Mouse (Mus musculus): ENCODE results near the gene Gm5089. TPM values are rescaled to one million over a fixed set of nuclear protein-coding genes. Genes with fewer than 3 reads are reported as not detected.

Gene Gm5089
- total RNA-seq, 2 experiments from 2014 or later, result 0.28 to 0.50 TPM

DNA sequence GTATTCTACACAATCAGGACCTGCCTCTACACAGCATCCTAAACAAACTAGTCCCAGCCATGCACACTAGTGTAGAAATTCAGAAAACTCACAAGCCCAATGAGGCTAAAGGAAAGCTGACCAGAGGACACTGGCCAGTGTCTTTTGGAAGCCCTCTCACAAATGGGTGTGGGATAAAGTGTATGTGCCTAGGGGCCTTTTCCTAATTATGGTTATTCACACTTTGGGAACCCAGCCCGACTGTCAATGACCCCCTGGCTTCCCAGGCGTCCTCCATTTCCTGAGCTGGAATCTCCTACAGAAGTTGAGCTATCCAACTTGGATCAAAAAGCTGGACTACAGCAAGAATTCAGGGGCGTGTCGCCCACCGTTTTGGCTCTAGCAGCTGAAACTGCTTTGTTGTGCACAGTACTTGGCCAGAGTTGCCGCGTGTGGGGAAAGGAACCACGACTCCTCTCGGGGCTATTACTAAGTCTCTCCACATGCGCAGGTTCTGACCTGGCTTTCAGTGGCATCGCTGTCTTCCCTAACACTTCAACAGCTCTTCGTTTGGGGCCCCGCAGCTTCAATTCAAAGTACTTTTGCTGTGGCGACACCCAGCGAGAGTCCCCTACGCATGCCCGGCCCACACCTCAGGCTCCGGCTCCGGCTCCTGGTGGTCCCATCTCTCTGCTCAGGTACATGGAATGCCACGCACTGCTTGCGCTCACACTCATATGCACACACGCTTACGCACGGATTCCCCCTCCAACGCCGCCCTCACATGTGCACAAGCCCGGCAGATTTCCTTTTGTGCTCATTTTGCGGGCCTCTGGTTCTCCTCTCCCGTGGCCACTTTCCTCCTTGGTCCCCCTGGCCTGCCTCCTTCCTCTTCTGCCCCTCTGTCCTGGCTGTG, 1.1 kb downstream of the Gm5089 start:
- intact Hi-C loops (cut with DNase I), result loop anchor here (10.0 kb wide), 1 partner anchor 45 kb away; no protein-coding TSS in a partner anchor
- peak; percentile 75 for DNase-seq

DNA sequence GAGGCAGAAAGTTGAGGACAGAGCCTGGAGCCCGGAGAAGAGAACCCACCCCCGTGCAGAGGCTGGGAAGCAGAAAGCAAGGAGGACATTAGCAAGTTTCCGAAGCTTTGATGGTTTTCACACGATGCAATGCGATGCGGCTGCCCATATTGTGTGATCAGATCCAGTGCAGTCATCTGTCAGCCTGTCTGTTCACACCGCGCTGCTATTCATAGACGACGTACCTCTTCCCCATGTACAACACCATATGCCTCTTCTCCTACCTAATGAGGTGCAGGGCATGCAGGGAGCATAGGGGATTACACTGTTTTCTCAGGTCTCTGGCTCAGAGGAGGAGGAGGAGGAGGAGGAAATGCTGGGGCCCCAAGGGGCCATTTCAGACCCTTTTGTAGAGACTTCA, 14.1 kb downstream of the Gm5089 start:
- intact Hi-C loops (cut with DNase I), result no loop called here
- no peak for DNase-seq

DNA sequence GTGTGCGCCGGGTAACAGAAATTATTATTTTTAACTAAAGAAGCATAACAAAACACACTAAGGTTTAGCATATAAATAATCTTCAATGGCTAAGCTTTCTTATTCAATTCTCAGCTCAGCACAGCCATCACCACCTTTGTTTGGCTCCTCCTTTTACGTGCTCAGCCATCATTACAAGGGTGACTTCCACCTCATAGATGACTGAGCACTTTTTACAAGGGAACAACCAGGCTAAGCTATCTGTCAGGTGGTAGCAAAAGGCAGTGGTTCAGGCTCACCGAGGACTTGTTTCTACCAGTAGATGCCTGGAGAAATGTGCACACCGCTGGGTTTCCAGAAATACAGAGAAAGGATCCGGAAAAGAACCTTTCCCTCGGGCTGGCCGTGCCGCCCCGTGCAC, 16.9 kb downstream of the Gm5089 start:
- intact Hi-C loops (cut with DNase I), result no loop called here
- no peak for DNase-seq

DNA sequence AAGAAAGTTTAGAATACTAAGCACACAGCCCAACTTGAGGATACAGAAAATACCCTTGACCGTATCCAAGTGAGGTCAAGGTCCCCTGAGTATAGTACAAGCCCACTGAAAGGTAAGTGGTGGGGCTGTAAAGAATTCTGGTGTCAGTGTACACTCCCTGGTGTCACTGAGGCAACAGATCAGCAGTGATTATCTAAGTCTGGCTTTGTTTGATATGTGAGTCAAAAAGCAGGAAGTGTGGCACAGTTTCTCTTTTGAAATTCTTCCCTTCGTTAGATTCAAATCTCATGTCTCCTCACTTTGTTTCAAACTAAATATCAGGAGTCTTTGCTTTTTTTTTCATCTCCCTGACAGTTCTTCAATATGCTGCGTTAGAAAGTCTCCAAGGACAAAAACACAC, 18.4 kb downstream of the Gm5089 start:
- intact Hi-C loops (cut with DNase I), result no loop called here

DNA sequence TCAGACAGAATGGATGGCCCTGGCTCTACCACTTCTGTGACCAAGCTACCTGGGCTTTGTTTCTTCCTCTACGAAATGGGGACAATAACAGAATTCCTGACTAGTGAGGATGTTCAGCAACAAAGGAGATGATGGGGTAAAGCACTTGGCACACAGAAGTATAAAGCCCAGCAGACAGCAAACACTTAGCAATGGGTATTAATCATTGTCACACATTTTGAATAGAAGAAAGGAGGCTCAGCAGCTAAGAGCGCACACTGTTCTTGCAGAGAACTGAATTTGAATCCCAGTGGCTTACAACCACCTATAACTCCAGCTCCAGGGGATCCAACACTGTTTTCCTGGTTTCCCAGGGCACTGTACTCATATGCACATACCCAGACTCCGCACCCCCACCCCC, 23.3 kb downstream of the Gm5089 start:
- intact Hi-C loops (cut with DNase I), result no loop called here
- no peak for DNase-seq

More for the DNA sequence above, 18.4 kb downstream of the Gm5089 start:
- DNase-seq, result no peak

DNA sequence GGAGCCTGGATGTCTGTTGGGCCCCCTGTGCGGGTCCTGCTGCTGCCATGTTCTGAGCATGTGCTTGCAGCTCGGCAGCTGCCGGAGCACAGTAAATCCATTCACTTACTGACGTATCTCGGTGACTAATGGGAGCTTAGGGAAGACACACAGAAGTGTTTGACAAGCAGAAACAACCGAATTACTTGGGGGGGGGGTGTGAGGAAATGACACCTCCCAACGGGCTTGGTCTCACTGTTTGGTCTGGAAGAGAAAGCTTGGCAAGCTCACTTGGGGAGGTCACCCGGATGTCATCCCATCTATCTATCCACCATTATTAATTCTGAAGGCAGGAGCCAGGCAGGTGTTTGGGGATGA, 23.7 kb downstream of the Gm5089 start:
- peak; percentile 42 for DNase-seq
- intact Hi-C loops (cut with DNase I), result no loop called here

DNA sequence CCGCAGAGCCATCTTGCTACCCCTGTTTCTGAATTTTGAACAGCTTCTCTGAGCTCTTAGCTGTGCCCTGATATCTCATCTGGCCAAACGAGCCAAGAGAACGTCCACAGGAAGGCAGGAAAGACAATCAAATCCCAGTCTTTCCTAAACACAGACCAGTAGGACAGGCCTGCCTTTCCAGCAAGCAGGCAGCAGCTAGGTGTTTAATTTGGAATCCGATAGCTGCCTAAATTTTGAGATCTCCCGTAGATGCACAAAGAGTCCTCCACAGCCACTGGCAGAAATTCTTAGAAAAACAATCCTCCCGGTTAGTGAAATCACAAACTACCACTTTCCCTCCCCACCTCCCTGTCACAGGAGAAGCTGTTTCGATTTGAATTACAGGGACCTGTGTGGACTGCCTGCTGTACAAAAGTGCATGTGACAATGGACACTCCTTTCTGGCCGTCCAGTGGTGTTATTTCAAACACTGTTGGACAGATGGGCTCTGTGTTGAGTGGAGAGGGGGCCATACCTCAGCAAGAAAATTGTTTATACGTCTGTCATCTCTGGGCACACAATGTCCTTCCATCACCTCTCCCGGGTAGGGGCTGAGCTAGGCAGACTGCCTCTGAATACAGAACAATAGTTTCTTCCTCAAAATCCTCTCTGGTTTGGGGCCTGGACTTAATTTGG, 24.2 kb downstream of the Gm5089 start:
- DNase-seq, result no peak
- intact Hi-C loops (cut with DNase I), result no loop called here

DNA sequence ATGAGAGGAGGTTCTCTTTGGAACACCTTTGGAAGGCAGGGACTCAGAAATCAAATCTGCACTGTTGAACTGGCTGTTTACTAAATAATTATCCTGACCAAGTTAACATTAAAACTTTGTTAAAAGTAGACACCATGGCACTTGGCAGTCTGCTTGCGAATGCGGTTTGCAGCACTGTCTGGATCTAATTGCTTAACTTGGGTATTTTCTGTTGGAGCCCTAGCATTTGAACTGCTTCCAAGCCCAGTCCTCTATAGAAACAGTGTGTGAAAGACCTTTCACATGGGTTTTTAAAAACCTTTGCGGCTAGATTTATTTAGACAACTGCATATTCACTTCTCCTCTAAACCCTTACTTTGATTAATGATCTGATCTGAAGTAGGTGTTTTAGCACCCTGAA, 26.5 kb downstream of the Gm5089 start:
- intact Hi-C loops (cut with DNase I), result no loop called here

DNA sequence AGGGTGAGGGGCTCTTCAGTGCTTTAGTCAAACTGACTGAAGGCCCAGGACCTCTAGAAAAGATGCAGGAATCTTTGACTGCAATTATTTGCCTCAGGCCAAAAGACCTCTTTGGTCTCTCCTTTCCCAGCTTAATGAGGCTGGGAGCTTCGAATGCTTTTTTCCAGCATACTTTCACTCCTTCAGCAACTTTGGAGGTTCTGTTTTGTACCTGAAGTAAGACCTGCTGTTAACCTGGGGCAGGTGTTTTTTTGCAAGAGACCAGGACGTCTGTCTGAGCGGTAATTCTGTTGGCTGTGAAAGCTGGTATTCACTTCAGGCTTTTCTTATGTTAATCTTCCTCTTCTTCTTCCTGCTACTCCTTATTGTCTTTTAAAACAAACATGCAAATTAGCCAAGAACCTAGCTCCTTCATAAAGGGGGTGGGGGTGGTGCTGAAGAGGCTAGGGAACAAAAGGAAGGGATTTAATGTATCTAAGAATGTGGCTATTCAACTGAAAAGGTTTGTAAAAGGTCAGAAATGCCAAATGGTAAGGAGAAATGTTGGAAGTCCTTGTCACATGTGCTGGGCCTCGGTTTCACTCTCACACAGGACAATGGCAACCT, 34.6 kb downstream of the Gm5089 start:
- intact Hi-C loops (cut with DNase I), result no loop called here

More for the DNA sequence above, 26.5 kb downstream of the Gm5089 start:
- no peak for DNase-seq

DNA sequence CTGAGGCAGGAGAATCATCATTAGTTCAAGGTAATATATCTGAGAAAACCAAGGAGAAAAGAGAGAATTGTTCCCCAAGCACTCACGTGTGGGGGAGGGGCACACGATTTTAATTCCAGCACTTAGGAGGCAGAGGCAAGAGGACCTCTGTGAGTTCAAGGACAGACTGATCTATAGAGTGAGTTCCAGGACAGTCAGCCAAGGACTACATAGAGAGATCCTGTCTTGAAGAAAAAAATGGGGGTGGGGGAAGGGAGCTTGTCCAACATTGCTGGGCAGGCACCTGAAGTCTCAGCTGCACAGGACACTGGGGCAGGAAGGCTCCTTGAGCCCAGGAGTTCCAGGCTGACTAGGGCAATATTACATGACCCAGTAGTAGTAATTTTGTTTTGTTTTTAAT, 36.1 kb downstream of the Gm5089 start:
- intact Hi-C loops (cut with DNase I), result no loop called here
- DNase-seq, result no peak

More for the DNA sequence above, 34.6 kb downstream of the Gm5089 start:
- no peak for DNase-seq

DNA sequence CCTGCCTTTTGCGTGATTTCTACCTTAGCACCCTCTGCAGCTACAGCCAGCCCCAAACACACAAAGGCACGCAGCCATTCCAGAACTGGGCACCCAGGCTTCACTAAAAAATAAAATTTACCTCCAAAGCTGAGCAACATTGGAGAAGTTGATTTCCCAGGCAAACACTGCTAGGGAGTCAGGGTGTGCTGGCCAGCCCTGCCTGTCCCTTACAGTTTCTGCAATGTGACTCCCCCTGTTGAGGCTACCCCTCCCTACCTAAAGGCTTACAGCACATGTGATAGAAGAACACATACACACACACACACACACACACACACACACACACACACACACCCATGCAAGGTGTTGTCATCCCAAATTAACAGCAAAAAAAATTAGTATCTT, 37.4 kb downstream of the Gm5089 start:
- intact Hi-C loops (cut with DNase I), result no loop called here

DNA sequence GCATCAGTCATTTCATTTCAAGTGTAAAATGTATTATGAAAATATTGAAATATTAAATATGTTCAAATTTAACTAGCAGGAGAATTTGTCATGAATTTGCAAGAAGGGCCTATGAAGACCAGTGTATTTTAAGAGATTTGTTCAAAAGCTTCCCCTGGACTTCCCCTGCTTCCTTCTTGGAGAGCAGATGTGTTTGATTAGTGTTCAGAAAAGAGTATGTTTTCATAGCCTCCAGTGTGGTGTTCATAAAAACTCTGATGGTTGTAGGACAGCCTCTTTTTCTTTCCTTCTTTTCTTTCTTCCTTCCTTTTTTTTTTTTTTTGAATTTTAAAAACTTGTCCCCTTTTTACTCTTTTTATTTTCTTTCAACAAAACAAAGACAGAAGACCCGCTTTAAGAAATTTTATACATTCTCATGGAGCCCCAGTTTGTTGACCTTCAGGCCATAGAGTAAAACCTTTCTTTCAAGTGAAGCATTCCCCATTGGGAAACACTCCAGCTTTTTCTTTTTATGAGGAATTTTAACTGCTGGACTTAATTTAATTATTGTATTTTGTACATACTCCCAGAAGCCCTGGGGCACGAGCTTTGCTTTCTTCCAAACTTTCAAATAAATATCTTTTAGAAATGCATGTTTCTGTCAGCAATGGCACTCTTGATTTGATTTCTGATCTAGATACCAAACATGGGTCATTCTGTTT, 37.9 kb downstream of the Gm5089 start:
- intact Hi-C loops (cut with DNase I), result no loop called here
- DNase-seq, result no peak

More for the DNA sequence above, 37.4 kb downstream of the Gm5089 start:
- DNase-seq, result no peak

DNA sequence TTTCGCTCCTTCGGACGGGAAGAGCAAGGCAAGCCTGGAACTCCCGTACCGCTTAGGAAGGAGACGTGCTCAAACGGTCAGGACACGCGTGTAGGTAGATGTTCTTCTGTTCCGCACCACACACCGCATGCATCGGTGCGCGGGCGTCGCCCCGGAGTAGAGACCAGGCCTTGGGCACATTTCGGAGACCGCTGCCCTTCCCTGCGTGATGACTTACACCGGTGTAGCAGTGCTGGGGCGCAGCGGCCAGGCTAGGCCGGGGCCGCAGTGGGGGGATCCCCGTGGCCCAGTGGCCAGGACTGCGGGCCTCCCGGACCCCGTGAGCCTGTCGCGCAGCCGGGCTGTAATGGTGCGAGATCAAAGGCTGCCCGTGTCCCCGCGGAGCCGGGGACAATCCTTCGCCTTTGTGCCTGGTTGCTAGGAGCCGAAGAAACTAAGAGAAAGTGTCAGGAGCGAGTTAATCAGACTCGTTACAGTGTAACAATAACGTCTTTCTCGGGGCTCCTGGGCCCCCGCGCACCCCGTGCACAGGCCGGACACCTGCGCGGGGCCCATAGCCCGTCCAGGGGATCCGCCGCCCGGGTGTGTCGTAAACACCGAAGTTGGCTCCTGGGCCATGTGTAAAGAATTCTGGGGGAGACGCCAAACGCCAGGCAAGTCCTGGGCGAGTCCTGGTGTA, 44.2 kb downstream of the Gm5089 start:
- intact Hi-C loops (cut with DNase I), result loop anchor here (10.0 kb wide), 1 partner anchor 48 kb away; the partner anchor contains the start of gene Gm5089
- peak; percentile 52 for DNase-seq

DNA sequence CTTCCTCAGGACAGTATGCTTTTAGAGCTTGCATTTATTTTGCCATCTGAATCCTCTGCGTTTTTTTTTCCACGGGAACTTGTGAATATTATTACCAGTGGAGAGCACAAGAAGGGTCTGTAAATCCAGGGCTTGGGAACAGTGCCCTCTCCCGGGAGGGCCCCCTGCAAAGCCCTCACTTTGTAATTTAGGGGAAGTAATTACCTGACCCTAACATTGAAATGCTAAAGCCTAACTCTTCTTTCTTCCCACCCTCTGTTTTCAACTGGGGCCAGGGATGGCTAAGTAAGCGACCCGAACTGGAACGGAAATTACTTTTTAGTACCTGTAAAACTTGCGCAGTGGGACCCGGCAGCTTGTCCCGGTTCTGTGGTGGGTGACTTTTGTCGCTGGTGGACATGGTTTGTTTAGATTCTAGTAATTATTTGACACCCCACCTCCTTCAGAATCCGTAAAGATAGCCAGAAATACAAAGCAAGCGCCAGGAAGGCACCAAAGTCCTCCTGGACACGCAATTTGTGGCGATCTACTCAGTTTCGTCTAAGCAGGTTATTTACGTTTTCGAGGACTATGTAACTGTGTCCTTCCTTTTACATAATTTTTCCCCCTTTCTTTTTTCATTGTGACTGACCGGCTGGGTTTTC, 44.9 kb downstream of the Gm5089 start:
- intact Hi-C loops (cut with DNase I), result loop anchor here (10.0 kb wide), 1 partner anchor 49 kb away; the partner anchor contains the start of gene Gm5089
- DNase-seq, result no peak

DNA sequence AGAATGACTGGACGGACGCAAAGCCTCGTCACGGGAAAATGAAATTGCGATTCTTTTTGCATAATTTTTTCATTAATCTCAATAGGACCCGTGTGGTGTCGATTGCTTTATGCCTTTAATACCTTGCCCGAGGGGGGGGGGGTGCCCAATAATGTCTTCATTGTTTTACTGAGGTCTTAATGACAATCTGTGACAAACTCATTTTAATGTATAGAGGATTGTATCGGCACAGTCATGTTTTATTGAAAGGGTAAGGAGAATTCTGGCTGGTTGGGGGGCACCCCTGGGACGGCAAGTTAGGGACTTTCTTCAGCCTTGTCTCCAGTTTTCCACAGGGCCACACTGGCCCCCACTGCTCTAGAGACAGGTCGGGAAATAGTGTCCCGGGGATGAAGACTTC, 45.7 kb downstream of the Gm5089 start:
- intact Hi-C loops (cut with DNase I), result loop anchor here (10.0 kb wide), 1 partner anchor 50 kb away; the partner anchor contains the start of gene Gm5089
- DNase-seq, result no peak

DNA sequence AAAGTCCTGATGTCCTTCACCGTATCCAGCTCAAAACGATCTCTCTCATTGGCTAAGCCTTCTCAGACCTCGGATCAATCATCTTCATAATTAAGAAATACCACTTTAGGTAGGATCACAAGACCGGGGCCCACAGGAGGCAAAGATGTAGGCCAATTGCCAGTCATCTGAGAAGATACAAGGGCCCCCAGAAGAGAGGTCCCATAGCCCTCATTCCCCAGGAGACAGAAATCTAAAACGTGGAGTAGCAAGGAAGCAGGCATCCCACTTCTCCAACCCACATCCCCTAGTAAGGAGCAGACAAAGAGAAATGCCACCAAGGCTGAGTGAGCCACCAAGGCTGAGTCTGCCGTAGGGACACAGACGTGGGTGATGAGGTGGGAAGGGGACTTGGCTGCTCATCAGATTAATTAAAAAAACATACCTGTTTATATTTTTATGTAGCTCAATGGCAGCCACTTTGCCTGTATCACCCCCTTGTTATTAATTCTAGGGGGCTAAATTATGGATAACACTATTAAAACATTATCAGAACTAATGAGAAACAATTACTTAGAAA, 46.2 kb downstream of the Gm5089 start:
- DNase-seq, result no peak
- intact Hi-C loops (cut with DNase I), result loop anchor here (10.0 kb wide), 1 partner anchor 50 kb away; the partner anchor contains the start of gene Gm5089

DNA sequence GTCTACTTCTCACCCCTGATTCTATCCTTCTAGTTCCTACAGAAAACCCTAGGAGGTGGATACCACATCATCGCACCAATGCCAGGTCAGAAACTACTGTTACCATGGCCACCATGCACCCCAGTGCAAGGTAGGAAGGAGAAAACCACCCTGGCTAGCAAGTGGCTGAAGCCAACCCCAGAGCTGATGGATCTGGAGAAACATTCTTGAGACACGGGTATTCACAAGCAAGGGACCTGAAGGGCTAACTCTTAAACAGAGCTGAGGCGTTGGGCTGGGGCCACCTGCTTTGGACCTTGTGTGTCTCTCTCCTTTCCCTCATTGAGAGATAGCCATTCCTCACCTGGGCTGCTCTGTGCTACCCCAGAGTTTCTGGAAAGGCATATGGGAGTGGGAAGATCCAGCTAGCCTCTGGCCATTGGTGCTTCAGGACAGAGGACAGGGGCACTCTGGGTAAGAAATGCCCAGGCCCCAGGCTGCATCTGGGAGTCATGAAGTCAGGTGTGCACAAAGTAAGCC, 47.4 kb downstream of the Gm5089 start:
- intact Hi-C loops (cut with DNase I), result loop anchor here (10.0 kb wide), 1 partner anchor 51 kb away; the partner anchor contains the start of gene Gm5089
- no peak for DNase-seq

DNA sequence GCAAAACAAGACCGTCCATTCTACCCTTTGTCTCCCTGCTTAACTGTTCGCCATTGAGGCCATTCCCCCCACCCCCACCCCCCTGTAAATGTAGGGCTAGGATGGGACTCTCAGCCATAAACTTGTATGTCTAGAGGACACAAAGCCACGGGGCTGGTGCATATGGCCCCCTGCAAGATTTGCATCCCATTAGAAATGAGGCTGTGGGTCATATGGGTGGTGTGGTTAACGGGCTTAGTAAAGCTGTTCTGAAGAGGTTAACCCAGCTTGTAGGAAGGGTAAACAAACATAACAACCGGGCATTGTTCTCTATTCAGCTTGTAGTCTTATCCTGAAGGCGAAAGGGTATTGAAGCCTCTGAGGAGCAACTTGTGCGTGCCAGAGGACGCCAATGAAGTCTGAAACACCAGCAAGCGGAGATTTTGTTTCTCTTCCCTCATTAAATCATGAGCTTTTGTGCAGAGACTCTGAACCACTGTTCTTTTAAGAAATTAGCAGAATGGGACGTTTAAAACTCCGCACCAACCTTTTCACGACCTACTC, 48.1 kb downstream of the Gm5089 start:
- intact Hi-C loops (cut with DNase I), result loop anchor here (10.0 kb wide), 1 partner anchor 52 kb away; the partner anchor contains the start of gene Gm5089
- DNase-seq, result no peak

DNA sequence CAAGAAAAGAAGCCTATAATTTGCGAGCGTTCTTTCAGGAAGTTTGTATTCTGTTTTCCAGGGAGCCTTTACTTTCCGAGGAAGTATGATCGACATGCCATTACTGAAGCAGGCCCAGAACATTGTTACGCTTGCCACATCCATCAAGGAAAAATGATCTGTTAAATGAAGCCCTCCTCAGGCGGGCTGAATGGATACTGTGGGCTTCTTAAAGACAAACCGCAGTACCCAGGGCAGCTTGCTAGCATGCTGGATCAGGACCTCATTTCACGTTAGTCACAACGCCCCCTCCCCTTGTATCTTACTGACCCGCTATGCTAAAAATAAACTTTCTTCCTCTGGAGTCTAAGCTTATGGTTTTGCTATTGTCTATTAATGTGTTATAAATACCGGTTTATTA, 49.0 kb downstream of the Gm5089 start:
- no peak for DNase-seq
- intact Hi-C loops (cut with DNase I), result loop anchor here (10.0 kb wide), 1 partner anchor 53 kb away; the partner anchor contains the start of gene Gm5089
